Mouse (Mus musculus): ENCODE measurements around the gene Olfr370.

Olfr370 gene

DNA sequence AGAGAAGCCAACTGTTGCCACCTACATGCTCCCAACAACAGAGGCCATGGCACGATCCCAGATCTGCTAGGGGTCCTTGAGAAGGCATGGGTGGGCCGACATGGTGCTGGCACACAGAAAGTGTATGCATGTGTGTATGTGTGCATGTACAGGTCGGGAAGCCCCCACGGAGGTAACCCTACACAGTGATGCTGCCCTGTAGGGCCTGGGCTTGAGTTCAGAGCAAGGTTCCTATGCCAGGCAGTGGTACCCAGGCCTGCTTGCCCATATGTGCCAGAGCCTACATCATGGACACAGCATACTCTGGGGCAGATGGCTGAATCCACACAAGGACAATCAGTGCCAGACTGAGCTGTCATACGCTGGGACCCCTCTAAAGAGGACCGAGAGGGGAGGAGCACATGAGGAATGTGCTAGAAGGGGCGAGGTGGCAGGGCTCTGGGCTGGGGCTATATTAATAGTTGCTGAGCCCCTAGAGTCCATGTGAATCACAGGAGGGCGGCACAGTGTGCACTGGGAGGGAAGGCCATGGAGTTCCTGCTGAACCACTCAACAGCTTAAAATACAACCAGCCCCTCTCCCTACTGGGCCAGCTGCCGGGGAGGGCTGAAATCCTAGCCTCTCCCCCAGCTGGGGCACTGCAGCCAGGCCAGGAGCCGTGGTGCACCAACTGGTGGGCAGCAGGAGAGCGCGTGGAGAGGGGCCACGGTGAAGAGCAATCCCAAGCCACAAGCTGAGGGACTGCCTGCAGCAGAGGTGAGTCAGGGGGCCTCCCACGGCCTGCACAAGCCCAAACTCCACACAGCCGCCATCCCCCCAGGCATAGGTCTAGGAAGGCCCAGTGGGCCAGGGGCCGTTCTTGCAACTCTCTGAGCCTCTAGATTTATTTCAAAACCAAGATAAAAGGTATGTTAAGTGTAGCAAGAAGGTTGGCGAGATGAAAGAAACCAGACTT lies 40.3 kb downstream of the Olfr370 start:
- no peak for DNase-seq (ENCODE audit: low read depth, low spot score)

- DNase-seq (ENCODE audit: low read depth, low spot score), result no peak
Observed at GRCm38 (mm10) chr8:83576516-83576895, 40.9 kb downstream of the Olfr370 start.

GRCm38 (mm10) chr8:83576921-83577320 lies 41.3 kb downstream of the Olfr370 start:
- no peak for DNase-seq (ENCODE audit: low read depth, low spot score)

- no peak for DNase-seq (ENCODE audit: low read depth, low spot score)
Observed at GRCm38 (mm10) chr8:83577384-83577791, 41.8 kb downstream of the Olfr370 start.

GRCm38 (mm10) chr8:83578131-83579055 lies 42.8 kb downstream of the Olfr370 start:
- DNase-seq (ENCODE audit: low read depth, low spot score), result no peak

DNA sequence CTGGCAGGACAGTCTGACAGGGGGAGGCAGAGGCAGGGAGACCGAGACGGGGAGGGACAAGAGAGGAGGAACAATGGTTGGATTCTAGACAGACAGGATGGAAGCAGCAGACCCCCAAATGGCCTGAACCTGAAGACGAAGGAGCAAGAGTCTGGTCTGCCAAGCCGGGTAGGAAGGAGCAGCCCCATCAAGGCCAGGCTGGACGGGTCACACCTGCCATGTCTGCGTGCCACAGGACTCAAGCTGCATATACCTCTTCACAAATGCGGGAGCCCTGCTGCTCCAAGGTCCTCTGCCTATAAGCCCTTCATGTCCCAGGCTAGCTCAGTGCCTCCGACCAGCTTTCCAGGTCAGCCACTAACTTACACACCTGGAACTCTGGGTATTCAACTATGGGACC lies 44.1 kb downstream of the Olfr370 start:
- DNase-seq (ENCODE audit: low read depth, low spot score), result no peak

DNA sequence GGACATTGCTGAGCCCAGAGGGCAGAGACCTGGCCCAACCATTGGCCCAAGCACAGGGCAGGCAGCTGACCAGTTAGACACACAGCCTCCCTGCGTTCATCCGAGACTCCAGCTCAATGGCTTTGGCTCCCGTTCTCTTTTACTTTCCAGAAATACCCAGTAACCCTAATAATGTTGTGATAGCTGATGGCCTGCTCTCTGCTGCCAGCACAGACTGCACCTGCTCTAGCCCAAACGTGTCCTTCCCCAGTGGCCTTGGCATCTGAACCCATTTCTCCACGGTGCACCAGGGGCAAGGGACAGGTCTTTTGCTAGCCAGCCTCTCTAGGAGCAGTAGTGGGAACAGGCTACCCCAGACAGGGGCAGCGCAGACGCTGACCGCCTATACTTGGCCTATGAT lies 45.2 kb downstream of the Olfr370 start:
- DNase-seq (ENCODE audit: low read depth, low spot score), result no peak

DNA sequence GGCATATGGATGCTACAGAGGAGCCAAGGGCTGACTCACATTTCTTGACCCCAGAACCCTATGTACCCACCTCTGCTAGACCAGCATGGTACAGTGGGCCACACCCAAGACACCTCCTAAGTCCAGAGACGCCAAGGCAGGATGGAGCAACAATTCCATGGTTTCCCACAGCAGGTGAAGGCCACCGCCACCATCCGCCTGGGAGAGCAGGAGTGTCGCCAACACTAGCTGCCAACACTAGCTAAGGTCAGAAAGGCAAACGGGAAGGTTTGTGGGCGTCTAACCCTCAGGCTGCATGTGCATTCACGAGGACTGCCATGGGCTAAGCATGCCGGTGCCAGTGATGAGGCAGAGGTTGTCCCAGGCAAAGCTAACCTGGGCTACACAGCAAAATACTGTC lies 46.6 kb downstream of the Olfr370 start:
- DNase-seq (ENCODE audit: low read depth, low spot score), result no peak

DNA sequence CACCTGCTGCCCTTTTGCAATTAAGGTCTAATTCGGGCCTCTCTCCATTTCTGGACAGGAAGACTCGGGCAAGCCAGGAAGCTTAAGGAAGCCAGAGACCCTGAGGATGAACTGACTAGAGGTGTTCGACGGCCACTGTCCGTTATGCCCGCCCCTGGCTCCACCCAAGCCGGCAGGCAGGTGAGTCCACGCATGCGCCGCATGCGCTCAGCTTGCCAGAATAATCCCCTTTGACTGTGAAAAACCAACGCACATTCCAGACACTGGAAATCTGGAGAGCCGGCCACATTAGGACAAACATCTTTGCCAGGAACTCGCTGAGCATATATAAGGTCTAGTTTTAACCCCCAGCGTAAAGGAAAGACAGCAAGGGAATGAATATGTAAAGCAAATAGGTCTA lies 47.7 kb downstream of the Olfr370 start:
- no peak for DNase-seq (ENCODE audit: low read depth, low spot score)

DNA sequence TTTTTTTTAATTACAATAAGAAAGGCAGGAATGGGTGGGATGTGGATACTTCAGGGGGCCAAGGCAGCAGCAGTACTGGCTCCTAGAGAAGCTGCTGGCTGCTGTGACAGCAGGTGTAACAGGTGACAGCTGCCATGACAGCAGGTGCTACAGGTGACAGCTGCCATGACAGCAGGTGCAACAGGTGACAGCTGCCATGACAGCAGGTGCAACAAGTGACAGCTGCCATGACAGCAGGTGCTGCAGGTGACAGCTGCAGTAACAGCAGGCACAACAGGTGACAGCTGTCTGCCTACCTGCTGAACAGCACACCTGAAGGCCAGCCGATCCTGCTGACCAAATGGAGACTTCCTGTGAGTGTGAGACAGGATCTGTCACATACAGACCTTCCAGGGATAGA lies 49.2 kb downstream of the Olfr370 start:
- DNase-seq (ENCODE audit: low read depth, low spot score), result no peak

GRCm38 (mm10) chr8:83585333-83585732 lies 49.8 kb downstream of the Olfr370 start:
- no peak for DNase-seq (ENCODE audit: low read depth, low spot score)

- no peak for DNase-seq (ENCODE audit: low read depth, low spot score)
Observed at GRCm38 (mm10) chr8:83587644-83588043, 52.1 kb downstream of the Olfr370 start.

- DNase-seq (ENCODE audit: low read depth, low spot score), result no peak
Observed at GRCm38 (mm10) chr8:83588886-83589285, 53.3 kb downstream of the Olfr370 start.

DNA sequence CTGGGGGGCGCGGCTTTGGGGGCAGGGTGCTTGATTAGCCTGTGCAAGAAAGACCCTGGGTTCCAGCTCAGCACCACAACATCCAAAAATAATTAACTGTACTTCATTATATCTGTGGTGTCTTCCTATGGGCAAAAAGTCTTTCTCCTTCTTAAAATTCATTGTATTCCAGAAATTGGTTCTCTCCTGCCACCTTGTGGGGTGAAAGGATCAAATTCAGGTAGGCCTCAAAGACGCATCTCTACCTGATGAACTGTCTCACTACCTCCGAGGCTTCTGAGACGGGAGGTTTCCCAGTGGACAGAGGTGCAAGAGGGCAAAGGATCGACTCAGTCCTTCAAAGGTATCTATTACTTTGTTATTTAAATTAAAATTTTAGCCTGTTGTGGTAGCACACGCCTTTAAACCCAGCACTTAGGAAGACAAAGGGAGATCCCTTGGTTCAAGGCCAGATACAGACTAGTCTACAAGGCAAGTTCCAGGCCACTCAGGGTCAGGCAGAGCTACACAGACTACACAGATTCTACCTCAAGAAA lies 55.0 kb downstream of the Olfr370 start:
- DNase-seq (ENCODE audit: low read depth, low spot score), result no peak

- DNase-seq (ENCODE audit: low read depth, low spot score), result no peak
Observed at GRCm38 (mm10) chr8:83592682-83593081, 57.1 kb downstream of the Olfr370 start.

GRCm38 (mm10) chr8:83593325-83594166 lies 58.0 kb downstream of the Olfr370 start:
- no peak for DNase-seq (ENCODE audit: low read depth, low spot score)

DNA sequence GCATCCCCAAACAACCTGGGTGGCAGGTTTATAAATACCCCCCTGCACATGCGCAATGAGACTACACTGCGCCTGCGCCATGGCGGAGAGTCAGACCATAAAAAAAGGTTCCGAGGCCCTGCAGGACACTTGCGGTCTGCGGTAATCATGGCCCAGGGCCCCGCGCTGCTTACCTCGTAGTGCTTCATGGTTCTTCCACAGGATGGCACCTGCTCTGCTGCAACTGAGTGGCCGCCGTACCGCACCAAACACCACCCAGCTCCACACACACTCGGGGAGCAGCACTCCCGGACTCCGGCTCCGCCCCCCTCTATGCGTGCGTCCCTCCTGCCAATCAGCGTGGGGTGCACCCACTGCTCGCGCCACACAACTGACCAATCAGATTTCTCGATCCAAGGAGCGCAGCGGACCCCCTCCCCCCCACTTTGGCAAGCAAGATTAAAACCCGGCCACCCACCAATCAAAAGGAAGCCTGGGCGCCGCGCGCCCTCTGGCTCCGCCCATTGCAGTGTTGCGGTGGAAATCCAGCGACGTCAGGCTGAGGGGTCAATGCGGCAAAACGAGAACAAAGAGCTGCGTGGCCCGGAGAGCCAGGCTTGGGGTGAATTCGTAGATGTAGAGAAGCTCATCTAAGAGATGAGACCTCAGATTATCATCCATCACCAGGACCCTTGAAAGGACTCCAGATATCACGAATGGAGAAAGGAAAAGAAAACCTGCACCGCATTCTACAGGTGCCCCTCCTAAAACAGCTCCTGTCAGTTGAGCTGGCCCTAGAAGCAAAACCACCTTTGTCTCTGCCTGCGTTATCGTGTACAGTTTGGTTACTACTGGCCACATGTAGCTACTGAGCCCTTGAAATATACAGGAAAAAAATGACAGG lies 58.8 kb downstream of the Olfr370 start:
- DNase-seq (ENCODE audit: low read depth, low spot score), result peak; percentile 99
